Mouse (Mus musculus) bone marrow macrophage, adult 2 months (primary cell): ENCODE measurements at regions not wholly inside any gene's neighbourhood (a gene's known extent, or its start where the extent isn't known, plus 50 kb on each side); places are given as distances from the start of the nearest gene placed in this dataset.

ENCODE experiments used
- H3K27ac ChIP-seq: 2 replicates; pipeline ENCODE4 v1.5.1; 2012; ENCODE audit warnings: low read depth, low read length; ENCODE audit not compliant: insufficient read depth
- H3K4me1 ChIP-seq: 2 replicates; pipeline ENCODE4 v1.6.1; 2012; ENCODE audit warnings: low read length; ENCODE audit not compliant: control insufficient read depth, insufficient read depth
- H3K4me3 ChIP-seq: 2 replicates; pipeline ENCODE4 v1.5.1; 2012; ENCODE audit warnings: mild to moderate bottlenecking, low read length, moderate library complexity; ENCODE audit not compliant: insufficient read depth
- CTCF ChIP-seq: IDR thresholded peaks from 2 replicates; pipeline ENCODE4 v1.5.1; 2012; ENCODE audit warnings: low read depth, mild to moderate bottlenecking, low read length, moderate library complexity
- POLR2A ChIP-seq: IDR thresholded peaks from 2 replicates; pipeline ENCODE4 v1.6.1; 2012; ENCODE audit warnings: mild to moderate bottlenecking, low read depth, low read length, borderline replicate concordance

GRCm38 (mm10) chr14:54185265-54185830, 68.6 kb downstream of the Dad1 start:
- TF ChIP-seq POLR2A (no peak), CTCF (no peak)
- H3K27ac ChIP-seq, result no peak overlapping the region
- no peaks in the 10 kb centered on the region for H3K4me1 ChIP-seq
- no peak overlapping the region for H3K4me3 ChIP-seq

- H3K4me1 ChIP-seq, result no peaks in the 10 kb centered on the region
- TF ChIP-seq POLR2A (no peak), CTCF (no peak)
- no peak overlapping the region for H3K4me3 ChIP-seq
- no peak overlapping the region for H3K27ac ChIP-seq
Measured at GRCm38 (mm10) chr14:54183873-54184272, 70.0 kb downstream of the Dad1 start.

- Histone ChIP-seq H3K4me1 (no peaks in the 10 kb centered on the region), H3K27ac (no peak overlapping the region)
- TF ChIP-seq CTCF, result no peak
- TF ChIP-seq POLR2A, result no peak
Measured at GRCm38 (mm10) chr14:54182838-54183237, 71.1 kb downstream of the Dad1 start.

GRCm38 (mm10) chr14:54181306-54181705, 72.6 kb downstream of the Dad1 start:
- no peak overlapping the region for H3K4me3 ChIP-seq
- no peaks in the 10 kb centered on the region for H3K4me1 ChIP-seq
- TF ChIP-seq POLR2A (no peak), CTCF (no peak)
- no peak overlapping the region for H3K27ac ChIP-seq

More at GRCm38 (mm10) chr14:54182838-54183237, 71.1 kb downstream of the Dad1 start:
- no peak overlapping the region for H3K4me3 ChIP-seq

GRCm38 (mm10) chr14:54180754-54181153, 73.2 kb downstream of the Dad1 start:
- TF ChIP-seq POLR2A, result no peak
- TF ChIP-seq CTCF, result no peak
- no peak overlapping the region for H3K27ac ChIP-seq

GRCm38 (mm10) chr14:54180271-54180670, 73.6 kb downstream of the Dad1 start:
- no peaks in the 10 kb centered on the region for H3K4me1 ChIP-seq
- TF ChIP-seq CTCF (no peak), POLR2A (no peak)
- no peak overlapping the region for H3K27ac ChIP-seq
- no peak overlapping the region for H3K4me3 ChIP-seq

More at GRCm38 (mm10) chr14:54180754-54181153, 73.2 kb downstream of the Dad1 start:
- no peaks in the 10 kb centered on the region for H3K4me1 ChIP-seq
- H3K4me3 ChIP-seq, result no peak overlapping the region

GRCm38 (mm10) chr14:54178856-54179255, 75.0 kb downstream of the Dad1 start:
- Histone ChIP-seq H3K4me1 (no peaks in the 10 kb centered on the region), H3K4me3 (no peak overlapping the region), H3K27ac (no peak overlapping the region)
- no peak for TF ChIP-seq POLR2A
- TF ChIP-seq CTCF, result no peak

- Histone ChIP-seq H3K27ac (no peak overlapping the region), H3K4me3 (no peak overlapping the region), H3K4me1 (no peaks in the 10 kb centered on the region)
- TF ChIP-seq CTCF, result no peak
- TF ChIP-seq POLR2A, result no peak
Measured at GRCm38 (mm10) chr14:54176469-54176868, 77.4 kb downstream of the Dad1 start.

GRCm38 (mm10) chr14:54175476-54175875, 78.4 kb downstream of the Dad1 start:
- no peaks in the 10 kb centered on the region for H3K4me1 ChIP-seq
- no peak for TF ChIP-seq POLR2A
- no peak for TF ChIP-seq CTCF
- no peak overlapping the region for H3K27ac ChIP-seq
- no peak overlapping the region for H3K4me3 ChIP-seq

- no peak overlapping the region for H3K27ac ChIP-seq
- TF ChIP-seq CTCF (no peak), POLR2A (no peak)
- H3K4me1 ChIP-seq, result no peaks in the 10 kb centered on the region
- no peak overlapping the region for H3K4me3 ChIP-seq
Measured at GRCm38 (mm10) chr14:54173316-54173715, 80.6 kb downstream of the Dad1 start.
